Mouse (Mus musculus): ENCODE measurements around the gene Cacng6. TPM values are rescaled to one million over a fixed set of nuclear protein-coding genes. Genes with fewer than 3 reads are reported as not detected.

The Cacng6 gene
- total and polyA plus RNA-seq, 3 experiments: 0.11 TPM; not detected in 2

DNA sequence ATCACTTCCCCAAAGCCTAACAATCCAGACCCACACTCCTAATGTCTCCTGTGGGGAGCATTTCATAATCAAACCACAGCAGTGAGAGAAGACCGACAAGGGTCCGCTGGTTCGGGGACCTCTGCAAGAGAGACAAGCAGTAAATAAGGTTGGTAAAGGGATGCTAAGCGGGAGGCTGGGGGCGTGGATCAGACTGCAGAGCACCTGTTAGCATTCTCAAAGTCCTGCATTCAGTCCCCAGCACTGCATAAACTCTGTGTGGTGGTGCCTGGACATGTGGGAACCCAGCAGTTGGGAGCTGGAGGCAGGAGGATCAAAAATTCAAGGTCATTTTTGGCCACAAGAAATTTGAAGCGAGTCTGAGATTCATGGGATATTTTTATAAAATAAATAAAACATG lies 4.1 kb upstream of the Cacng6 start:
- H3K27me3 ChIP-seq (ENCODE audit: insufficient read depth, low read length): peaks cover 3% of the 10 kb centered on the region; the same call in 1 of the 2 replicates
- TF ChIP-seq POLR2AphosphoS5 (IDR thresholded peaks at IDR 0.05; ENCODE audit: insufficient replicate concordance, low read depth, low read length): no peak
- no peak for TF ChIP-seq CTCF (IDR thresholded peaks at IDR 0.05; ENCODE audit: low read depth, low read length)
- no peak for TF ChIP-seq GATA1 (IDR thresholded peaks at IDR 0.05; ENCODE audit: borderline replicate concordance, low read length)
- no peak for TF ChIP-seq TAL1 (conservative IDR thresholded peaks at IDR 0.05; ENCODE audit: low read depth, low read length)
- no peak for TF ChIP-seq GATA2 (IDR thresholded peaks at IDR 0.05; ENCODE audit: borderline replicate concordance, low read depth, low read length)
- ATAC-seq (ENCODE audit: extremely low read depth, insufficient number of reproducible peaks, low FRiP score, poor library complexity, severe bottlenecking) (no peak), DNase-seq (ENCODE audit: low spot score) (no peak)
- H3K4me1 ChIP-seq (ENCODE audit: insufficient read depth, low read depth, low read length): no peaks in the 10 kb centered on the region
- no peak overlapping the region for H3K4me3 ChIP-seq (ENCODE audit: low read depth, low read length)
- no peaks in the 10 kb centered on the region for H3K36me3 ChIP-seq (replicated peaks)
- peaks cover 9% of the 10 kb centered on the region for H3K9me3 ChIP-seq (replicated peaks)

DNA sequence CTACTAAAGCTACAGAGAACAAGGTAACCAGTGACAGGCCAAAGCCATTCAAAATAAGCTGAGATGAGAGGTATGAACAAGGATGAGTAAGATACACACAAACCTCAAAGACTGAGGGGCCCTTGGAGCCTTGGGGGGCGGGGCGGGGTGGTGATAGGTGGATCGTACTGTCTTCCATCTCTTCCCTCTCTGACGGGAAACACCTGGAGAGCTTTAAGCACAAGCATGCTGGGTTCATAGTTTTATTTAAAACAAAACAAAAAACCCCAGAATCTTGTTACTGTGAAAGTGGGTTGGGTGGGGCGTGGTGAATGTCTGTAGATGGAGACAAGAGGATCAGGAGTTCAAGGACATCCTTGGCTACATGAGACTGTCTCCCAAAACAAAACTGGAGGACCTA lies 3.5 kb upstream of the Cacng6 start:
- TF ChIP-seq TAL1 (conservative IDR thresholded peaks at IDR 0.05; ENCODE audit: low read depth, low read length) (no peak), GATA2 (IDR thresholded peaks at IDR 0.05; ENCODE audit: borderline replicate concordance, low read depth, low read length) (no peak), CTCF (IDR thresholded peaks at IDR 0.05; ENCODE audit: low read depth, low read length) (no peak), POLR2AphosphoS5 (IDR thresholded peaks at IDR 0.05; ENCODE audit: insufficient replicate concordance, low read depth, low read length) (no peak), GATA1 (IDR thresholded peaks at IDR 0.05; ENCODE audit: borderline replicate concordance, low read length) (no peak)
- Histone ChIP-seq H3K36me3 (replicated peaks) (no peaks in the 10 kb centered on the region), H3K4me3 (ENCODE audit: low read depth, low read length) (no peak overlapping the region), H3K9me3 (replicated peaks) (peaks cover 4% of the 10 kb centered on the region), H3K27me3 (ENCODE audit: insufficient read depth, low read length) (peaks cover 3% of the 10 kb centered on the region; the same call in 1 of the 2 replicates), H3K4me1 (ENCODE audit: insufficient read depth, low read depth, low read length) (no peaks in the 10 kb centered on the region)
- ATAC-seq (ENCODE audit: extremely low read depth, insufficient number of reproducible peaks, low FRiP score, poor library complexity, severe bottlenecking) (no peak), DNase-seq (ENCODE audit: low spot score) (no peak)

DNA sequence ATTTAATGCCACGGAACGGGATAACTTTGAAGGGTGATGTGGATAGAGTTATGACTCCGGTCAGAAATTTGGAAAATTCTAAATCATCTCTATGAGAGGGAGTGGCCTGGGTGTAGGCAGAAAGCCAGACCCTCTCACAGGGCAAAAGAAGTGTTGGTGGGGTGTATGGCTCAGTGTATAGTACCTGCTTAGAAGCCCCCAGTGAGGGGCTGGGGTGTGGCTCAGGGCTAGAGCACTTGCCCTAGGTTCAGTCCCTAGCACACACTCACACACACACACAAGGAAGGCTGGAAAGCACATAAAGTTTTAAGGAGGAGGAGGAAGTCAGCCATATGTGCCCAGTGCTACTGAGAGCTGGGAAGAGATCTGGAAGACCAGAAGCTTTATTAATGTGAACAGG lies 2.7 kb upstream of the Cacng6 start:
- no peaks in the 10 kb centered on the region for H3K9me3 ChIP-seq (replicated peaks)
- TF ChIP-seq TAL1 (conservative IDR thresholded peaks at IDR 0.05; ENCODE audit: low read depth, low read length) (no peak), GATA1 (IDR thresholded peaks at IDR 0.05; ENCODE audit: borderline replicate concordance, low read length) (no peak), CTCF (IDR thresholded peaks at IDR 0.05; ENCODE audit: low read depth, low read length) (no peak), POLR2AphosphoS5 (IDR thresholded peaks at IDR 0.05; ENCODE audit: insufficient replicate concordance, low read depth, low read length) (no peak), GATA2 (IDR thresholded peaks at IDR 0.05; ENCODE audit: borderline replicate concordance, low read depth, low read length) (no peak)
- no peaks in the 10 kb centered on the region for H3K4me1 ChIP-seq (ENCODE audit: insufficient read depth, low read depth, low read length)
- ATAC-seq (ENCODE audit: extremely low read depth, insufficient number of reproducible peaks, low FRiP score, poor library complexity, severe bottlenecking): no peak
- H3K36me3 ChIP-seq (replicated peaks): no peaks in the 10 kb centered on the region
- DNase-seq (ENCODE audit: low spot score): no peak
- peaks cover 3% of the 10 kb centered on the region; the same call in 1 of the 2 replicates for H3K27me3 ChIP-seq (ENCODE audit: insufficient read depth, low read length)
- no peak overlapping the region for H3K4me3 ChIP-seq (ENCODE audit: low read depth, low read length)

DNA sequence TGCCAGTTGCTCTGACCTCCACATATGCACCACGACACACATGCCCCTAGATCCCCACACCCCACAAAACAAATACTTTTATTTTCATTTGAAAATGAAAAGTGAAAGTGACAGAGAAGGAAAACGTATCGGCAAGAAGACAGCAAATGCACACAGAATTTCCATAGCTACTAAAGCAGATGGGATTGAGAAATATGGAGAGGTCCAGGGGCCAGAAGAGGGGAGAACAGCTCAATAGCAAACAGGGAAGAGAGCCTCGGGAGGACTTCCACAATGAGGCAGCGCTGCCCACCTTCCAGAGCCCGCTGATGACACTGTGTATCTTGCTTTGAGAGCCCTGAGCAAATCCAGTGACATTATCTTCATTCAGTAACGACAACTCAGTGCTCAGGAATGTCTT lies 1.9 kb upstream of the Cacng6 start:
- H3K9me3 ChIP-seq (replicated peaks): no peaks in the 10 kb centered on the region
- no peaks in the 10 kb centered on the region for H3K4me1 ChIP-seq (ENCODE audit: insufficient read depth, low read depth, low read length)
- DNase-seq (ENCODE audit: low spot score) (no peak), ATAC-seq (ENCODE audit: extremely low read depth, insufficient number of reproducible peaks, low FRiP score, poor library complexity, severe bottlenecking) (no peak)
- no peaks in the 10 kb centered on the region for H3K36me3 ChIP-seq (replicated peaks)
- H3K4me3 ChIP-seq (ENCODE audit: low read depth, low read length): no peak overlapping the region
- no peak for TF ChIP-seq GATA2 (IDR thresholded peaks at IDR 0.05; ENCODE audit: borderline replicate concordance, low read depth, low read length)
- TF ChIP-seq TAL1 (conservative IDR thresholded peaks at IDR 0.05; ENCODE audit: low read depth, low read length): no peak
- no peak for TF ChIP-seq POLR2AphosphoS5 (IDR thresholded peaks at IDR 0.05; ENCODE audit: insufficient replicate concordance, low read depth, low read length)
- no peak for TF ChIP-seq GATA1 (IDR thresholded peaks at IDR 0.05; ENCODE audit: borderline replicate concordance, low read length)
- TF ChIP-seq CTCF (IDR thresholded peaks at IDR 0.05; ENCODE audit: low read depth, low read length): no peak
- H3K27me3 ChIP-seq (ENCODE audit: insufficient read depth, low read length): peaks cover 3% of the 10 kb centered on the region; the same call in 1 of the 2 replicates

DNA sequence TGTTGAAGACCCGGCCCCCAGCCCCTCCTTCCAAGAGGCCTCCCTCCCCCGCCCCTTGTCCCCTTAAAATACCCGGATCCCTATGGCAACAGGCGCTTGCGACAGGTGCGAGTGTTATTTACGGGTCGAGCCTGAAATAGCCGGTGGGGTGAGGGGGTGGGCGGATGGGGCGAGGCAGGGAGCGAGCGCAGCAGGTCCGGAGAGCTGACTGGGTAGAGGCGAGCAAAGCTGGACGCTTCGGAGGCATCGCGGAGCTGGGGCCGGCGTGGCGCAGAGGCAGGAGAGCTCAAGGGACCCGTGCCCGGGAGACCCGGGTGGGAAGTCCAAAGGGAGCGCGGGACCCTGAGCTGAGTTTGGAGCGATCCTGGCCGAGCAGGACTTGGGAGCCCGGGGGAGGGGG lies 565 bp upstream of the Cacng6 start:
- no peaks in the 10 kb centered on the region for H3K36me3 ChIP-seq (replicated peaks)
- ATAC-seq (ENCODE audit: extremely low read depth, insufficient number of reproducible peaks, low FRiP score, poor library complexity, severe bottlenecking) (no peak), DNase-seq (ENCODE audit: low spot score) (no peak)
- no peaks in the 10 kb centered on the region for H3K9me3 ChIP-seq (replicated peaks)
- H3K4me3 ChIP-seq (ENCODE audit: low read depth, low read length): no peak overlapping the region
- H3K27me3 ChIP-seq (ENCODE audit: insufficient read depth, low read length): peaks cover 3% of the 10 kb centered on the region; the same call in 1 of the 2 replicates
- no peak for TF ChIP-seq GATA1 (IDR thresholded peaks at IDR 0.05; ENCODE audit: borderline replicate concordance, low read length)
- TF ChIP-seq TAL1 (conservative IDR thresholded peaks at IDR 0.05; ENCODE audit: low read depth, low read length): no peak
- TF ChIP-seq GATA2 (IDR thresholded peaks at IDR 0.05; ENCODE audit: borderline replicate concordance, low read depth, low read length): no peak
- TF ChIP-seq CTCF (IDR thresholded peaks at IDR 0.05; ENCODE audit: low read depth, low read length): no peak
- no peak for TF ChIP-seq POLR2AphosphoS5 (IDR thresholded peaks at IDR 0.05; ENCODE audit: insufficient replicate concordance, low read depth, low read length)
- H3K4me1 ChIP-seq (ENCODE audit: insufficient read depth, low read depth, low read length): no peaks in the 10 kb centered on the region

DNA sequence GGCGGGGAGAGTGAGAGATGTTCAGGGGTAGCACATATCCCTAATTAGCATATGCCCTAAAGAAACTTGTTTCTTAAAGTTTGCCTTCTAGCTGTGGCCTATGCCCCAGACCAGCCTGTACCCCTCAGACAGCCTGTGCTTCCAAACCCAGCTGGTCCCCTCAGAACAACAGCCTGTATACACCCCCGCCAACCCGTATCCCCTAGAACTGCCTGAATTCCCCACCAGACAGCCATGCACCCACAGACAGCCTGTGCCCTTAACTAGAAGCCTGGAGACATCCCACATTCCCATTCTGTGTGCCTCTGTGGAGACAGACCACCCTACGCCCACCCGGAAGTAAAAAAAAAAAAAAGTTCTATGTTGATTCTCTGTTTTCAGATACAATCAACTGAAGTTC lies 1.1 kb downstream of the Cacng6 start:
- Histone ChIP-seq H3K4me3 (ENCODE audit: low read depth, low read length) (no peak overlapping the region), H3K27me3 (ENCODE audit: insufficient read depth, low read length) (peaks cover 3% of the 10 kb centered on the region; the same call in 1 of the 2 replicates), H3K4me1 (ENCODE audit: insufficient read depth, low read depth, low read length) (no peaks in the 10 kb centered on the region), H3K9me3 (replicated peaks) (no peaks in the 10 kb centered on the region), H3K36me3 (replicated peaks) (no peaks in the 10 kb centered on the region)
- DNase-seq (ENCODE audit: low spot score) (no peak), ATAC-seq (ENCODE audit: extremely low read depth, insufficient number of reproducible peaks, low FRiP score, poor library complexity, severe bottlenecking) (no peak)
- TF ChIP-seq TAL1 (conservative IDR thresholded peaks at IDR 0.05; ENCODE audit: low read depth, low read length) (no peak), GATA1 (IDR thresholded peaks at IDR 0.05; ENCODE audit: borderline replicate concordance, low read length) (no peak), CTCF (IDR thresholded peaks at IDR 0.05; ENCODE audit: low read depth, low read length) (no peak), GATA2 (IDR thresholded peaks at IDR 0.05; ENCODE audit: borderline replicate concordance, low read depth, low read length) (no peak), POLR2AphosphoS5 (IDR thresholded peaks at IDR 0.05; ENCODE audit: insufficient replicate concordance, low read depth, low read length) (no peak)

Measured in G1E (cell line).